Mouse (Mus musculus) kidney, postnatal 10 days (tissue): ENCODE results near the gene Snip1.

Experiments used
- DNase-seq: peaks from one replicate; pipeline ENCODE4 v3.0.0; 2021; ENCODE audit warnings: mixed read lengths

The Snip1 gene

GRCm38 (mm10) chr4:125066490-125067370 lies at the start of gene Snip1:
Gene Snip1 (plus strand): TSS chr4:125066672.
- peak; percentile 96 for DNase-seq

GRCm38 (mm10) chr4:125017431-125017830 lies 49.0 kb upstream of the Snip1 start:
- no peak for DNase-seq

- DNase-seq: peak; percentile 26
Measured at GRCm38 (mm10) chr4:125020780-125021538, 45.5 kb upstream of the Snip1 start.

GRCm38 (mm10) chr4:125029891-125030614 lies 36.4 kb upstream of the Snip1 start:
- peak; percentile 98 for DNase-seq

- no peak for DNase-seq
Measured at GRCm38 (mm10) chr4:125034341-125034740, 32.1 kb upstream of the Snip1 start.

GRCm38 (mm10) chr4:125044454-125044853 lies 22.0 kb upstream of the Snip1 start:
- DNase-seq: no peak

GRCm38 (mm10) chr4:125055385-125055784 lies 11.1 kb upstream of the Snip1 start:
- no peak for DNase-seq

- DNase-seq: no peak
Measured at GRCm38 (mm10) chr4:125056476-125056875, 10.0 kb upstream of the Snip1 start.

GRCm38 (mm10) chr4:125057273-125057672 lies 9.2 kb upstream of the Snip1 start:
- no peak for DNase-seq

- no peak for DNase-seq
Measured at GRCm38 (mm10) chr4:125058033-125058432, 8.4 kb upstream of the Snip1 start.

GRCm38 (mm10) chr4:125059025-125059424 lies 7.4 kb upstream of the Snip1 start:
- peak; percentile 83 for DNase-seq

- DNase-seq: no peak
Measured at GRCm38 (mm10) chr4:125063829-125064228, 2.6 kb upstream of the Snip1 start.

GRCm38 (mm10) chr4:125065517-125066307 lies 760 bp upstream of the Snip1 start, which contains the start of gene Dnali1:
Gene Dnali1 (minus strand): TSS chr4:125065703.
- DNase-seq: peak; percentile 79

- no peak for DNase-seq
Measured at GRCm38 (mm10) chr4:125077700-125078099, 11.2 kb downstream of the Snip1 start.

- DNase-seq: no peak
Measured at GRCm38 (mm10) chr4:125078698-125079097, 12.2 kb downstream of the Snip1 start.

GRCm38 (mm10) chr4:125084403-125085345 lies 18.2 kb downstream of the Snip1 start, which contains the start of gene Meaf6:
Gene Meaf6 (plus strand): TSS chr4:125085134.
- DNase-seq: peak; percentile 94

GRCm38 (mm10) chr4:125085346-125085841 lies 18.9 kb downstream of the Snip1 start:
- peak; percentile 88 for DNase-seq

GRCm38 (mm10) chr4:125093031-125093430 lies 26.6 kb downstream of the Snip1 start:
- no peak for DNase-seq

- DNase-seq: no peak
Measured at GRCm38 (mm10) chr4:125096066-125096465, 29.6 kb downstream of the Snip1 start.

- no peak for DNase-seq
Measured at GRCm38 (mm10) chr4:125097412-125097811, 30.9 kb downstream of the Snip1 start.

GRCm38 (mm10) chr4:125099458-125099857 lies 33.0 kb downstream of the Snip1 start:
- DNase-seq: peak; percentile 90
